Mouse (Mus musculus) liver, embryonic 16.5 days (tissue): ENCODE results near the gene Usp44. TPM values are rescaled to one million over a fixed set of nuclear protein-coding genes. Genes with fewer than 3 reads are reported as not detected.

Experiments used
- ATAC-seq: fragments of 200-750 bp; cut with Nextera tagmentation; 2 replicates; pipeline ENCODE4 v1.8.0; 2017; ENCODE audit warnings: low read depth, mild to moderate bottlenecking, moderate number of reproducible peaks, moderate library complexity
- H3K27ac ChIP-seq: fragments of 300-500 bp; sonication (generic); 2 replicates; pipeline ENCODE4 v1.5.1; 2014; ENCODE audit warnings: mild to moderate bottlenecking, low read length
- H3K27me3 ChIP-seq: fragments of 300-500 bp; sonication (generic); 2 replicates; pipeline ENCODE4 v1.6.1; 2014; ENCODE audit warnings: low read depth, low read length, mixed read lengths; ENCODE audit not compliant: control insufficient read depth, insufficient read depth
- H3K36me3 ChIP-seq: fragments of 300-500 bp; sonication (generic); 2 replicates; pipeline ENCODE4 v1.6.1; 2014; ENCODE audit warnings: mild to moderate bottlenecking; ENCODE audit not compliant: control insufficient read depth, insufficient read depth
- H3K4me1 ChIP-seq: fragments of 300-500 bp; sonication (generic); 2 replicates; pipeline ENCODE4 v1.6.1; 2014; ENCODE audit warnings: low read depth, low read length, mixed read lengths; ENCODE audit not compliant: control insufficient read depth
- H3K4me2 ChIP-seq: fragments of 300-500 bp; sonication (generic); 2 replicates; pipeline ENCODE4 v1.6.1; 2014; ENCODE audit warnings: low read depth, low read length, mixed read lengths
- H3K4me3 ChIP-seq: fragments of 300-500 bp; sonication (generic); 2 replicates; pipeline ENCODE4 v1.5.1; 2014; ENCODE audit warnings: low read depth, mild to moderate bottlenecking, low read length
- H3K9ac ChIP-seq: fragments of 300-500 bp; sonication (generic); 2 replicates; pipeline ENCODE4 v1.6.1; 2014; ENCODE audit warnings: low read depth, low read length
- H3K9me3 ChIP-seq: fragments of 300-500 bp; sonication (generic); replicated peaks from 2 replicates; pipeline ENCODE4 v1.6.1; 2016; ENCODE audit warnings: low read length; ENCODE audit not compliant: control insufficient read depth
- WGBS: fragments of 180-500 bp; shearing (Covaris S2); extraction: QIAGEN DNeasy Blood & Tissue Kit; methylation state at CpG from one replicate; pipeline ENCODE4 v1.1.7; 2014; ENCODE audit not compliant: insufficient replicate concordance; 5-methylcytosine and 5-hydroxymethylcytosine counted together
- polyA plus RNA-seq: library from polyadenylated mRNA; unstranded; fragments of >200 nt; fragmentation: Nextera tagmentation; extraction: Ambion mirVana; gene quantifications from 2 replicates; pipeline ENCODE4 v1.2.1, GENCODE M21; 2015

Gene Usp44
- polyA plus RNA-seq, 1 experiment from 2014 or later = 0.87 TPM

- peak overlapping the region; percentile 96 for H3K9ac ChIP-seq
- ATAC-seq = peak; percentile 85
- H3K4me1 ChIP-seq = peaks cover 33% of the 10 kb centered on the region
- H3K4me2 ChIP-seq = peak overlapping the region; percentile 93
- H3K36me3 ChIP-seq = peaks cover 9% of the 10 kb centered on the region
- H3K4me3 ChIP-seq = peak overlapping the region; percentile 96
- H3K27me3 ChIP-seq = no peaks in the 10 kb centered on the region
- no peaks in the 10 kb centered on the region for H3K9me3 ChIP-seq
- 29% methylated on average over 1 of the region's 1 CpGs for WGBS
- peak overlapping the region; percentile 94 for H3K27ac ChIP-seq
These were observed 59.7 kb downstream of the Usp44 start for GRCm38 (mm10) chr10:93891031-93891430.

- H3K4me3 ChIP-seq = no peak overlapping the region
- no peaks in the 10 kb centered on the region for H3K9me3 ChIP-seq
- H3K27ac ChIP-seq = peak overlapping the region; percentile 94
- no peaks in the 10 kb centered on the region for H3K36me3 ChIP-seq
- whole genome bisulfite sequencing = 50% methylated on average over 4 of the region's 4 CpGs
- peaks cover 27% of the 10 kb centered on the region for H3K4me1 ChIP-seq
- peak; percentile 44 for ATAC-seq
- no peak overlapping the region for H3K9ac ChIP-seq
- no peaks in the 10 kb centered on the region for H3K27me3 ChIP-seq
- no peak overlapping the region for H3K4me2 ChIP-seq
These were observed 61.2 kb downstream of the Usp44 start for GRCm38 (mm10) chr10:93892551-93892950.

DNA sequence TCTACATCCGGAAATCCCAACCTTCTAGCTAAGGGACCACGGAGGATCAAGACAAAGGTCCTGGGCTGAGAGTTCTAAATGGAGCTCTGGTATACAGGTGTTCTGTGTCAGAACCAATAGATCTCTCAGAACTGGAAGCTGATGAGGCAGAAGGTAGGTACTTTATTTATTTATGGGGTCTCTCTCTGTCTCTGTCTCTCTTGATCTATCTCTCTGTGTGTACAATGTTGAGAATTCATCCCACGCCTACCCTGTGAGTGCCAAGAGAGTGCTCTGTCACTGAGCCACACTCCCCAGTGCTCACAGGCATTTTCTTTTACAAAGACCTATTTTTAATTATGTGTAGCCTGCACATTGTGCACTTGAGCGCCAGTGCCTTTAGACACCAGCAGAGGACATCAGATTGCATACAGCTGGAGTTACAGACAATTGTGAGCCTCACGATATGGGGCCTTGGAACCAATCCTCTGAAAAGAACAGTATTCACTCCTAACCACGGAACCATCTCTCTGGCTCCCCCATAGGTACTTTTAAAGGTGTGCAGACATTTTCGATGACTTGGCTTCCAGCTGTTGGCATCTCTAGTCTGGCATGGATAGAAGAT, 65.8 kb downstream of the Usp44 start, which contains the start of gene Metap2:
Gene Metap2 (minus strand): TSS at position 51 of the 604 bp plus-strand sequence.
- H3K4me1 ChIP-seq = peaks cover 17% of the 10 kb centered on the region
- no peak within 1 kb of the TSS for H3K9ac ChIP-seq
- 67% methylated on average over 7 of the region's 7 CpGs for WGBS
- H3K36me3 ChIP-seq = no peaks in the 10 kb centered on the region
- no peak within 1 kb of the TSS for H3K4me3 ChIP-seq
- ATAC-seq = no peak
- no peaks in the 10 kb centered on the region for H3K9me3 ChIP-seq
- H3K27ac ChIP-seq = no peak within 1 kb of the TSS
- H3K27me3 ChIP-seq = no peaks in the 10 kb centered on the region; the same call in 1 of the 2 replicates
- no peak within 1 kb of the TSS for H3K4me2 ChIP-seq

GRCm38 (mm10) chr10:93899303-93899702, 67.9 kb downstream of the Usp44 start:
- Histone ChIP-seq H3K4me2 (no peak overlapping the region), H3K4me1 (no peaks in the 10 kb centered on the region; the same call in 1 of the 2 replicates), H3K9ac (no peak overlapping the region), H3K27ac (no peak overlapping the region), H3K9me3 (no peaks in the 10 kb centered on the region), H3K36me3 (no peaks in the 10 kb centered on the region), H3K27me3 (no peaks in the 10 kb centered on the region; the same call in 1 of the 2 replicates), H3K4me3 (no peak overlapping the region)
- 46% methylated on average over 2 of the region's 2 CpGs for WGBS
- 0 out of 2 replicates have a peak, but pooled peaks have one; percentile 24 for ATAC-seq

GRCm38 (mm10) chr10:93899907-93900306, 68.6 kb downstream of the Usp44 start:
- 56% methylated on average over 11 of the region's 11 CpGs for WGBS
- ATAC-seq = no peak
- Histone ChIP-seq H3K27ac (no peak overlapping the region), H3K4me2 (no peak overlapping the region), H3K4me3 (no peak overlapping the region), H3K4me1 (no peaks in the 10 kb centered on the region; the same call in 1 of the 2 replicates), H3K9me3 (no peaks in the 10 kb centered on the region), H3K27me3 (no peaks in the 10 kb centered on the region; the same call in 1 of the 2 replicates), H3K36me3 (no peaks in the 10 kb centered on the region), H3K9ac (no peak overlapping the region)

GRCm38 (mm10) chr10:93907376-93907775, 76.0 kb downstream of the Usp44 start:
- Histone ChIP-seq H3K9ac (no peak overlapping the region), H3K4me1 (peaks cover 13% of the 10 kb centered on the region), H3K27ac (no peak overlapping the region), H3K36me3 (no peaks in the 10 kb centered on the region), H3K4me3 (no peak overlapping the region), H3K9me3 (no peaks in the 10 kb centered on the region), H3K27me3 (no peaks in the 10 kb centered on the region), H3K4me2 (no peak overlapping the region)
- no peak for ATAC-seq
- WGBS = 69% methylated on average over 10 of the region's 10 CpGs

Other genes with a start within 250 kb of the Usp44 start
- gene Snrpf, start 241.8 kb upstream of the Usp44 start, polyA plus RNA-seq = 41.3 and 53.2 TPM in 2 replicates
- 0.22 and 0.23 TPM in 2 replicates for gene Ntn4, start 190.9 kb upstream of the Usp44 start, polyA plus RNA-seq
- 161 TPM in 2 replicates for gene Metap2, start 65.5 kb downstream of the Usp44 start, polyA plus RNA-seq
- 10.4 and 11.3 TPM in 2 replicates for gene Vezt, start 204.3 kb downstream of the Usp44 start, polyA plus RNA-seq
- gene Fgd6, start 204.4 kb downstream of the Usp44 start, polyA plus RNA-seq = 3.5 and 3.7 TPM in 2 replicates